Comparison of ENCODE assay signal across 10 mouse cellular contexts in the genomic region with DNA sequence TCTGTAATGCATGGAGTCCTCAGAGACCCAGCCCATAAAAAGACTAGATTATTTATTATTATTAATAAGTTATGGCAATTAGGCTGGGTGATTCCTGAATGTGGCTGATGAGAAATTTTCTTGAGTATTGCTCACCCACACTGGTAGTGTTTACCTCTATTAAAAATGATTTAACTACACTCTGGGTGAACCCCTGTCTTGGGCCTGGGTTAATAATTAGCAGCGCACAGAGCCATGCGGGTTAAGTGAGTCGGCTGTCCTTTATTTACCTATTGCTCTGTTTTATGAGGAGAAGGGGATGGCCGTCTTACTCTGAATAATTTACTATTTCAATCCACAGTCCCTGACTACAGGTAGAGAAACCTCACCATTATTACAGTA. TPM values are rescaled to one million over a fixed set of nuclear protein-coding genes. Genes with fewer than 3 reads are reported as not detected.
A peak's percentile ranks its signal among the peaks of the same experiment; 100 is the strongest.
DNase-seq lines count a peak whose midpoint lies in the region; ATAC-seq lines count a peak whose summit lies in the region.
"Had no signal": no experiment of that assay in that cellular context is flagged by ENCODE, and none has a peak within 500 bp of the region (broad histone marks: within the 10 kb centered on the region; RNA-seq: fewer than 3 reads in every experiment).

No protein-coding gene starts in this region.

- no peaks in the 10 kb centered on the region for H3K27me3 ChIP-seq in midbrain, embryonic 10.5 days (ENCODE audit: low read depth, poor library complexity, severe bottlenecking)
- no peaks in the 10 kb centered on the region for H3K27me3 ChIP-seq in midbrain, embryonic 15.5 days (replicated peaks)
- no peaks in the 10 kb centered on the region for H3K27me3 ChIP-seq in intestine, embryonic 15.5 days (replicated peaks)
- H3K27me3 ChIP-seq in limb, embryonic 10.5 days (ENCODE audit: low read depth, poor library complexity, severe bottlenecking), result no peaks in the 10 kb centered on the region
- H3K27me3 ChIP-seq in stomach, embryonic 15.5 days (replicated peaks), result no peaks in the 10 kb centered on the region
- H3K27me3 ChIP-seq: embryonic facial prominence, embryonic 15.5 days had no signal

- H3K36me3 ChIP-seq in midbrain, embryonic 10.5 days, result no peaks in the 10 kb centered on the region
- no peaks in the 10 kb centered on the region for H3K36me3 ChIP-seq in midbrain, embryonic 15.5 days (replicated peaks)
- no peaks in the 10 kb centered on the region for H3K36me3 ChIP-seq in intestine, embryonic 15.5 days
- no peaks in the 10 kb centered on the region for H3K36me3 ChIP-seq in limb, embryonic 10.5 days
- H3K36me3 ChIP-seq in stomach, embryonic 15.5 days, result no peaks in the 10 kb centered on the region
- H3K36me3 ChIP-seq: embryonic facial prominence, embryonic 15.5 days had no signal

- WGBS in midbrain, embryonic 10.5 days, result 89% methylated on average over 4 of the region's 4 CpGs
- WGBS in midbrain, embryonic 15.5 days, result 58% methylated on average over 4 of the region's 4 CpGs
- 34% methylated on average over 4 of the region's 4 CpGs for WGBS in intestine, embryonic 15.5 days
- WGBS in limb, embryonic 10.5 days, result 64% methylated on average over 4 of the region's 4 CpGs
- 51% methylated on average over 4 of the region's 4 CpGs for WGBS in stomach, embryonic 15.5 days

- peak overlapping the region; percentile 83 for H3K27ac ChIP-seq in midbrain, embryonic 10.5 days (replicated peaks)
- H3K27ac ChIP-seq in midbrain, embryonic 15.5 days, result no peak overlapping the region
- peak overlapping the region; percentile 64; the same call in 1 of the 2 replicates for H3K27ac ChIP-seq in intestine, embryonic 15.5 days
- H3K27ac ChIP-seq in limb, embryonic 10.5 days, result peak overlapping the region; percentile 87
- peak overlapping the region; percentile 84 for H3K27ac ChIP-seq in stomach, embryonic 15.5 days
- H3K27ac ChIP-seq: embryonic facial prominence, embryonic 15.5 days had no signal

- ATAC-seq in midbrain, embryonic 15.5 days (replicated peaks), result no peak
- peak; percentile 93 for ATAC-seq in intestine, embryonic 15.5 days
- peak; percentile 88 for ATAC-seq in stomach, embryonic 15.5 days (ENCODE audit: insufficient read depth, low FRiP score, low read depth)

- H3K4me3 ChIP-seq in midbrain, embryonic 10.5 days, result no peak overlapping the region
- H3K4me3 ChIP-seq in midbrain, embryonic 15.5 days, result no peak overlapping the region
- H3K4me3 ChIP-seq in intestine, embryonic 15.5 days (replicated peaks), result no peak overlapping the region
- no peak overlapping the region for H3K4me3 ChIP-seq in limb, embryonic 10.5 days
- no peak overlapping the region for H3K4me3 ChIP-seq in stomach, embryonic 15.5 days (replicated peaks)
- H3K4me3 ChIP-seq: embryonic facial prominence, embryonic 15.5 days had no signal

- DNase-seq in midbrain, embryonic 10.5 days (ENCODE audit: low spot score), result no peak
- DNase-seq in limb, embryonic 10.5 days (ENCODE audit: low spot score), result no peak
- DNase-seq in right cerebral cortex, adult 2 months (ENCODE audit: low spot score in 2 of 2), result no peak
- no peak for DNase-seq in ovary, postnatal 36 days (ENCODE audit: low spot score)
- DNase-seq in spleen, postnatal 14 days (ENCODE audit: low spot score in 2 of 2), result no peak
- DNase-seq: gastrocnemius, postnatal 25 days had no signal

- no peaks in the 10 kb centered on the region for H3K9me3 ChIP-seq in midbrain, embryonic 10.5 days (replicated peaks)
- no peaks in the 10 kb centered on the region for H3K9me3 ChIP-seq in midbrain, embryonic 15.5 days
- H3K9me3 ChIP-seq in intestine, embryonic 15.5 days, result no peaks in the 10 kb centered on the region
- H3K9me3 ChIP-seq in limb, embryonic 10.5 days (replicated peaks), result no peaks in the 10 kb centered on the region
- no peaks in the 10 kb centered on the region for H3K9me3 ChIP-seq in stomach, embryonic 15.5 days
- H3K9me3 ChIP-seq: embryonic facial prominence, embryonic 15.5 days had no signal

- no peak overlapping the region for H3K9ac ChIP-seq in midbrain, embryonic 15.5 days
- no peak overlapping the region for H3K9ac ChIP-seq in intestine, embryonic 15.5 days
- no peak overlapping the region for H3K9ac ChIP-seq in stomach, embryonic 15.5 days
- H3K9ac ChIP-seq: embryonic facial prominence, embryonic 15.5 days had no signal

- H3K4me1 ChIP-seq in midbrain, embryonic 10.5 days, result peaks cover 16% of the 10 kb centered on the region
- H3K4me1 ChIP-seq in midbrain, embryonic 15.5 days, result peaks cover 11% of the 10 kb centered on the region
- H3K4me1 ChIP-seq in intestine, embryonic 15.5 days (replicated peaks), result peaks cover 4% of the 10 kb centered on the region
- H3K4me1 ChIP-seq in limb, embryonic 10.5 days, result peaks cover 29% of the 10 kb centered on the region
- 0 out of 2 replicates have a peak, but pooled peaks cover 6% of the 10 kb centered on the region for H3K4me1 ChIP-seq in stomach, embryonic 15.5 days

- H3K4me2 ChIP-seq in midbrain, embryonic 15.5 days, result no peak overlapping the region
- peak overlapping the region; percentile 22; the same call in 1 of the 2 replicates for H3K4me2 ChIP-seq in intestine, embryonic 15.5 days (replicated peaks)
- peak overlapping the region; percentile 29; the same call in 1 of the 2 replicates for H3K4me2 ChIP-seq in stomach, embryonic 15.5 days
- H3K4me2 ChIP-seq: embryonic facial prominence, embryonic 15.5 days had no signal

RNA-seq across cellular contexts. Expression of gene Gfra1, which starts 59.1 kb away (rescaled TPM):
- 22.1 and 34.3 TPM in 2 replicates for polyA plus RNA-seq in midbrain, embryonic 10.5 days (2016; fragmentation: Nextera tagmentation; extraction: Ambion mirVana)
- 42.6 and 44.0 TPM in 2 replicates for polyA plus RNA-seq in midbrain, embryonic 15.5 days (2015; fragmentation: Nextera tagmentation; extraction: Ambion mirVana)
- 20.6 and 22.3 TPM in 2 replicates for polyA plus RNA-seq in intestine, embryonic 15.5 days (2015; fragmentation: Nextera tagmentation; extraction: Ambion mirVana)
- polyA plus RNA-seq in limb, embryonic 10.5 days (2016; fragmentation: Nextera tagmentation; extraction: Ambion mirVana), result 3.0 and 5.1 TPM in 2 replicates
- 33.0 and 40.4 TPM in 2 replicates for polyA plus RNA-seq in stomach, embryonic 15.5 days (2015; fragmentation: Nextera tagmentation; extraction: Ambion mirVana)
